Mouse (Mus musculus) gastrocnemius, adult 2 months (tissue): Measurements from ENCODE around the gene Plcxd2. TPM values are rescaled to one million over a fixed set of nuclear protein-coding genes. Genes with fewer than 3 reads are reported as not detected.
A peak's percentile ranks its signal among the peaks of the same experiment; 100 is the strongest.

Experiments
- DNase-seq: peaks from one replicate; pipeline ENCODE4 v3.0.0; 2022
- H3K27ac ChIP-seq: fragments of 200-600 bp; 2 replicates; pipeline ENCODE4 v1.8.1; 2022; ENCODE audit warnings: mild to moderate bottlenecking
- H3K4me3 ChIP-seq: fragments of 200-600 bp; 2 replicates; pipeline ENCODE4 v1.8.1; 2022; ENCODE audit warnings: mild to moderate bottlenecking, moderate library complexity
- CTCF ChIP-seq: fragments of 200-600 bp; IDR thresholded peaks from 2 replicates; pipeline ENCODE4 v1.8.1; 2022; ENCODE audit warnings: antibody characterized with exemption, mild to moderate bottlenecking, moderate library complexity
- intact Hi-C: fragments of 180-260 bp; cut with DNase I; formaldehyde crosslinking; loops from one replicate; pipeline ENCODE4 v1.15.1; 2025
- total RNA-seq, 2 experiments: library from RNA; stranded (reverse); gene quantifications; 2 replicates each; pipeline ENCODE4 v1.2.3; 2021

Gene Plcxd2
- total RNA-seq, 2 experiments from 2014 or later: 0.17 to 0.23 TPM

GRCm38 (mm10) chr16:45973959-45974686, 35.9 kb downstream of the Plcxd2 start:
- no peak for DNase-seq
- no peak overlapping the region for H3K27ac ChIP-seq
- TF ChIP-seq CTCF: peak; percentile 34
- intact Hi-C loops: loop anchor here (5.0 kb wide), 1 partner anchor 287 kb away; no protein-coding TSS in a partner anchor
- H3K4me3 ChIP-seq: no peak overlapping the region

- H3K4me3 ChIP-seq: no peak overlapping the region
- DNase-seq: no peak
- TF ChIP-seq CTCF: no peak
- H3K27ac ChIP-seq: no peak overlapping the region
- intact Hi-C loops: loop anchor here (5.0 kb wide), 1 partner anchor 283 kb away; no protein-coding TSS in a partner anchor
These were observed 39.8 kb downstream of the Plcxd2 start for GRCm38 (mm10) chr16:45970187-45970586.

GRCm38 (mm10) chr16:45968716-45969115, 41.3 kb downstream of the Plcxd2 start:
- DNase-seq: no peak
- intact Hi-C loops: loop anchor here (5.0 kb wide), 2 partner anchors 54 to 211 kb away; no protein-coding TSS in a partner anchor
- TF ChIP-seq CTCF: no peak
- no peak overlapping the region for H3K4me3 ChIP-seq
- H3K27ac ChIP-seq: no peak overlapping the region

GRCm38 (mm10) chr16:45967471-45967870, 42.5 kb downstream of the Plcxd2 start:
- Histone ChIP-seq H3K27ac (no peak overlapping the region), H3K4me3 (peak overlapping the region; percentile 44)
- intact Hi-C loops: loop anchor here (1.0 to 5.0 kb wide), 3 partner anchors 55 to 210 kb away; no protein-coding TSS in a partner anchor
- peak; percentile 76 for DNase-seq
- peak; percentile 91 for TF ChIP-seq CTCF

GRCm38 (mm10) chr16:45966604-45967003, 43.4 kb downstream of the Plcxd2 start:
- TF ChIP-seq CTCF: no peak
- H3K27ac ChIP-seq: no peak overlapping the region
- intact Hi-C loops: loop anchor here (1.0 to 5.0 kb wide), 3 partner anchors 56 to 209 kb away; no protein-coding TSS in a partner anchor
- no peak for DNase-seq
- no peak overlapping the region for H3K4me3 ChIP-seq

GRCm38 (mm10) chr16:45964777-45965176, 45.2 kb downstream of the Plcxd2 start:
- no peak for TF ChIP-seq CTCF
- Histone ChIP-seq H3K27ac (no peak overlapping the region), H3K4me3 (no peak overlapping the region)
- intact Hi-C loops: loop anchor here (5.0 kb wide), 3 partner anchors 58 to 207 kb away; no protein-coding TSS in a partner anchor
- DNase-seq: no peak

- intact Hi-C loops: loop anchor here (5.0 kb wide), 1 partner anchor 192 kb away; no protein-coding TSS in a partner anchor
- no peak for DNase-seq
- TF ChIP-seq CTCF: no peak
- no peak overlapping the region for H3K27ac ChIP-seq
- no peak overlapping the region for H3K4me3 ChIP-seq
These were observed 46.2 kb downstream of the Plcxd2 start for GRCm38 (mm10) chr16:45963837-45964236.

- intact Hi-C loops: loop anchor here (5.0 kb wide), 1 partner anchor 191 kb away; no protein-coding TSS in a partner anchor
- no peak overlapping the region for H3K4me3 ChIP-seq
- TF ChIP-seq CTCF: no peak
- DNase-seq: no peak
- no peak overlapping the region for H3K27ac ChIP-seq
These were observed 46.9 kb downstream of the Plcxd2 start for GRCm38 (mm10) chr16:45963088-45963487.

- no peak for TF ChIP-seq CTCF
- intact Hi-C loops: loop anchor here (5.0 kb wide), 1 partner anchor 189 kb away; no protein-coding TSS in a partner anchor
These were observed 49.0 kb downstream of the Plcxd2 start for GRCm38 (mm10) chr16:45960978-45961377.

GRCm38 (mm10) chr16:45956390-45956950, 53.5 kb downstream of the Plcxd2 start:
- no peak for TF ChIP-seq CTCF
- intact Hi-C loops: no loop called here
- Histone ChIP-seq H3K4me3 (no peak overlapping the region), H3K27ac (no peak overlapping the region)
- DNase-seq: no peak

More at GRCm38 (mm10) chr16:45960978-45961377, 49.0 kb downstream of the Plcxd2 start:
- no peak for DNase-seq
- Histone ChIP-seq H3K27ac (no peak overlapping the region), H3K4me3 (no peak overlapping the region)

- no peak within 1 kb of the TSS for H3K4me3 ChIP-seq
- no peak for DNase-seq
- H3K27ac ChIP-seq: no peak within 1 kb of the TSS
- TF ChIP-seq CTCF: no peak
- intact Hi-C loops: no loop called here
These were observed 56.6 kb downstream of the Plcxd2 start, which contains the start of gene Phldb2 for GRCm38 (mm10) chr16:45953394-45953793. Gene Phldb2, minus strand, starts transcription at chr16:45953598.

GRCm38 (mm10) chr16:45952501-45952900, 57.5 kb downstream of the Plcxd2 start:
- intact Hi-C loops: no loop called here
- DNase-seq: no peak
- Histone ChIP-seq H3K4me3 (no peak overlapping the region), H3K27ac (no peak overlapping the region)
- TF ChIP-seq CTCF: no peak

GRCm38 (mm10) chr16:45952035-45952434, 58.0 kb downstream of the Plcxd2 start:
- Histone ChIP-seq H3K27ac (no peak overlapping the region), H3K4me3 (no peak overlapping the region)
- no peak for TF ChIP-seq CTCF
- no peak for DNase-seq
- intact Hi-C loops: no loop called here
